Mouse (Mus musculus): ENCODE measurements around the gene Spata7. TPM values are rescaled to one million over a fixed set of nuclear protein-coding genes. Genes with fewer than 3 reads are reported as not detected.

Gene Spata7
- total RNA-seq (2021) (1 to 10 TPM; 5.2 to 6.5 TPM), polyA plus RNA-seq (2012; rRNA removed) (2.2 and 3.0 TPM in 2 replicates)
- long read RNA-seq, partial matches to known transcripts, result 0 of 3 reads
- long read RNA-seq, other reads (novel, unspliced or antisense), result 2 of 3 reads

- Histone ChIP-seq H3K9ac (ENCODE audit: low read depth, low read length) (peak within 1 kb of the TSS; percentile 65), H3K27ac (peak within 1 kb of the TSS; percentile 42; the same call in 1 of the 2 replicates), H3K4me3 (peak within 1 kb of the TSS; percentile 74), H3K27me3 (ENCODE audit: control insufficient read depth, insufficient read depth, low read length) (no peaks in the 10 kb centered on the region), H3K36me3 (ENCODE audit: control insufficient read depth, insufficient read depth, low read length) (no peaks in the 10 kb centered on the region), H3K79me2 (replicated peaks; ENCODE audit: control insufficient read depth, insufficient read depth, low read length) (no peaks in the 10 kb centered on the region), H3K4me1 (ENCODE audit: control insufficient read depth, insufficient read depth, low read length) (no peaks in the 10 kb centered on the region)
- TF ChIP-seq POLR2A (IDR thresholded peaks at IDR 0.05; ENCODE audit: insufficient read depth, low read depth, low read length) (peak; percentile 29; the same call in 1 of the 2 replicates), CTCF (IDR thresholded peaks at IDR 0.05) (no peak), EP300 (IDR thresholded peaks at IDR 0.05; ENCODE audit: insufficient read depth, low read depth, low read length) (no peak)
- peak; percentile 83 to 85 for DNase-seq
- intact Hi-C loops (cut with DNase I), result no loop called here
- 3% methylated on average over 32 of the region's 32 CpGs for WGBS
Observed at GRCm38 (mm10) chr12:98627392-98628259, at the start of gene Spata7. Spata7 (plus strand) TSS chr12:98628157.

- 38% methylated on average over 3 of the region's 3 CpGs for WGBS
- no peak for TF ChIP-seq POLR2A (IDR thresholded peaks at IDR 0.05; ENCODE audit: insufficient read depth, low read depth, low read length)
- peak; percentile 45 for TF ChIP-seq CTCF (IDR thresholded peaks at IDR 0.05)
- Histone ChIP-seq H3K4me1 (ENCODE audit: control insufficient read depth, insufficient read depth, low read length) (no peaks in the 10 kb centered on the region), H3K27me3 (ENCODE audit: control insufficient read depth, insufficient read depth, low read length) (no peaks in the 10 kb centered on the region), H3K27ac (no peak overlapping the region), H3K36me3 (ENCODE audit: control insufficient read depth, insufficient read depth, low read length) (no peaks in the 10 kb centered on the region), H3K79me2 (replicated peaks; ENCODE audit: control insufficient read depth, insufficient read depth, low read length) (no peaks in the 10 kb centered on the region), H3K9ac (ENCODE audit: low read depth, low read length) (no peak overlapping the region), H3K4me3 (no peak overlapping the region)
- intact Hi-C loops (cut with DNase I), result no loop called here
- no peak for DNase-seq
Observed at GRCm38 (mm10) chr12:98585302-98585701, 42.7 kb upstream of the Spata7 start.

GRCm38 (mm10) chr12:98588573-98588972 lies 39.4 kb upstream of the Spata7 start:
- WGBS, result 56% methylated on average over 6 of the region's 6 CpGs

GRCm38 (mm10) chr12:98591016-98591415 lies 36.9 kb upstream of the Spata7 start:
- no peak for TF ChIP-seq POLR2A (IDR thresholded peaks at IDR 0.05; ENCODE audit: insufficient read depth, low read depth, low read length)
- TF ChIP-seq CTCF (IDR thresholded peaks at IDR 0.05), result no peak
- no peak for TF ChIP-seq EP300 (IDR thresholded peaks at IDR 0.05; ENCODE audit: insufficient read depth, low read depth, low read length)
- 75% methylated on average over 2 of the region's 2 CpGs for WGBS
- Histone ChIP-seq H3K9ac (ENCODE audit: low read depth, low read length) (no peak overlapping the region), H3K79me2 (replicated peaks; ENCODE audit: control insufficient read depth, insufficient read depth, low read length) (no peaks in the 10 kb centered on the region), H3K36me3 (ENCODE audit: control insufficient read depth, insufficient read depth, low read length) (no peaks in the 10 kb centered on the region), H3K4me1 (ENCODE audit: control insufficient read depth, insufficient read depth, low read length) (no peaks in the 10 kb centered on the region), H3K4me3 (no peak overlapping the region), H3K27me3 (ENCODE audit: control insufficient read depth, insufficient read depth, low read length) (no peaks in the 10 kb centered on the region), H3K27ac (no peak overlapping the region)
- intact Hi-C loops (cut with DNase I), result no loop called here
- no peak for DNase-seq

More at GRCm38 (mm10) chr12:98588573-98588972, 39.4 kb upstream of the Spata7 start:
- Histone ChIP-seq H3K27ac (no peak overlapping the region), H3K79me2 (replicated peaks; ENCODE audit: control insufficient read depth, insufficient read depth, low read length) (no peaks in the 10 kb centered on the region), H3K27me3 (ENCODE audit: control insufficient read depth, insufficient read depth, low read length) (no peaks in the 10 kb centered on the region), H3K4me3 (no peak overlapping the region), H3K4me1 (ENCODE audit: control insufficient read depth, insufficient read depth, low read length) (no peaks in the 10 kb centered on the region), H3K9ac (ENCODE audit: low read depth, low read length) (no peak overlapping the region), H3K36me3 (ENCODE audit: control insufficient read depth, insufficient read depth, low read length) (no peaks in the 10 kb centered on the region)
- intact Hi-C loops (cut with DNase I), result no loop called here
- DNase-seq, result no peak
- no peak for TF ChIP-seq CTCF (IDR thresholded peaks at IDR 0.05)
- no peak for TF ChIP-seq POLR2A (IDR thresholded peaks at IDR 0.05; ENCODE audit: insufficient read depth, low read depth, low read length)
- no peak for TF ChIP-seq EP300 (IDR thresholded peaks at IDR 0.05; ENCODE audit: insufficient read depth, low read depth, low read length)

GRCm38 (mm10) chr12:98600861-98601260 lies 27.1 kb upstream of the Spata7 start:
- no peaks in the 10 kb centered on the region for H3K27me3 ChIP-seq (ENCODE audit: control insufficient read depth, insufficient read depth, low read length)
- H3K27ac ChIP-seq, result no peak overlapping the region
- intact Hi-C loops (cut with DNase I), result no loop called here
- no peak for DNase-seq
- H3K79me2 ChIP-seq (replicated peaks; ENCODE audit: control insufficient read depth, insufficient read depth, low read length), result no peaks in the 10 kb centered on the region
- H3K4me1 ChIP-seq (ENCODE audit: control insufficient read depth, insufficient read depth, low read length), result peaks cover 3% of the 10 kb centered on the region; the same call in 1 of the 2 replicates
- H3K9ac ChIP-seq (ENCODE audit: low read depth, low read length), result no peak overlapping the region
- peaks cover 2% of the 10 kb centered on the region for H3K36me3 ChIP-seq (ENCODE audit: control insufficient read depth, insufficient read depth, low read length)
- TF ChIP-seq POLR2A (IDR thresholded peaks at IDR 0.05; ENCODE audit: insufficient read depth, low read depth, low read length) (no peak), CTCF (IDR thresholded peaks at IDR 0.05) (no peak), EP300 (IDR thresholded peaks at IDR 0.05; ENCODE audit: insufficient read depth, low read depth, low read length) (no peak)
- no peak overlapping the region for H3K4me3 ChIP-seq
- 89% methylated on average over 5 of the region's 5 CpGs for WGBS

- WGBS, result under 1% methylated on average over 6 of the region's 6 CpGs
- Histone ChIP-seq H3K4me1 (ENCODE audit: control insufficient read depth, insufficient read depth, low read length) (peaks cover 3% of the 10 kb centered on the region; the same call in 1 of the 2 replicates), H3K9ac (ENCODE audit: low read depth, low read length) (no peak overlapping the region), H3K27ac (peak overlapping the region; percentile 56), H3K79me2 (replicated peaks; ENCODE audit: control insufficient read depth, insufficient read depth, low read length) (no peaks in the 10 kb centered on the region), H3K27me3 (ENCODE audit: control insufficient read depth, insufficient read depth, low read length) (no peaks in the 10 kb centered on the region), H3K36me3 (ENCODE audit: control insufficient read depth, insufficient read depth, low read length) (peaks cover 2% of the 10 kb centered on the region), H3K4me3 (0 out of 2 replicates have a peak overlapping the region, but pooled peaks have one; percentile 15)
- intact Hi-C loops (cut with DNase I), result no loop called here
- DNase-seq, result no peak
- TF ChIP-seq CTCF (IDR thresholded peaks at IDR 0.05) (no peak), POLR2A (IDR thresholded peaks at IDR 0.05; ENCODE audit: insufficient read depth, low read depth, low read length) (no peak), EP300 (IDR thresholded peaks at IDR 0.05; ENCODE audit: insufficient read depth, low read depth, low read length) (no peak)
Observed at GRCm38 (mm10) chr12:98602114-98602513, 25.8 kb upstream of the Spata7 start.
